Mouse (Mus musculus): Measurements from ENCODE around the gene Chrna5. TPM values are rescaled to one million over a fixed set of nuclear protein-coding genes. Genes with fewer than 3 reads are reported as not detected.

The Chrna5 gene
- polyA plus RNA-seq, 1 experiment from 2014 or later = 3.0 TPM

DNA sequence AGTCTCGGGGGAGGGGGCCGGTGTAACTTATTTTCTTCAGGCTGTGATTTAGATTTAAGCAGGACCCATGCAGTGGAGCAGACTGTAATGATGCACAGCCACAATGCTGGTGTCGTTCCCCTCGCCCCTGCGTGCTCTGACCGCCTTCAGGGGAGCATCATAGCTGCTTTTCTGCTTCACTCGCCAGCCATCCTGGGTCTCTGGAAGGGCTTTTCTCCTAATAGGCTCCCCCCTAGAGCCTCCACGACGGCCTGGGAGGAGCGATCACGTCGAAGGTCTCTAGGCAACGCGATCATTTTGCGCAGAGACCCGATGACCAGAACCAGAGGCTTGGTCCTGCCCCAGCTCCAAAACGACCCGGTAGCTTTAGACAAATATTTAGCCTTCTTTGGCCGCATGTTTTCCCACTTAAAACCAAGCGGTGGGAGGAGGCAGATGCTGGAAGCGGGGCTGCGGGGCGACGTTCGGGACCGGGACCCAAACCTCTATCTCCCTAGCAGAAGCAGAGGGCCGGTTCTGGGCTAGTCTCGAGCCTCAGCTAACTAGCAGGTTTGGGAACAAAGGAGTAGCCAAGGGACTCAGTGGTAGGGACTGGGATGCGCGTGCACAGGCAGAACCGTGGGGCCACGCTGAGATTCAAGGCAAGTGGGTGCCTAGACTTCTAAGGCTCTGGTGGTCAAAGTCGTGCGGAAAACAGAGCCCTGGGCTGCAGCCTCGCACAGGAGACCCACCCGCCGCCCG, 45.0 kb downstream of the Chrna5 start:
- H3K9ac ChIP-seq = no peak overlapping the region
- H3K4me1 ChIP-seq = peaks cover 7% of the 10 kb centered on the region
- no peak overlapping the region for H3K27ac ChIP-seq
- no peaks in the 10 kb centered on the region for H3K9me3 ChIP-seq
- WGBS = 8% methylated on average over 38 of the region's 38 CpGs
- H3K4me2 ChIP-seq = peak overlapping the region; percentile 56
- ATAC-seq (ENCODE audit: insufficient read depth, low FRiP score, low read depth) = no peak
- peaks cover 35% of the 10 kb centered on the region for H3K27me3 ChIP-seq (replicated peaks)
- H3K4me3 ChIP-seq (replicated peaks) = peak overlapping the region; percentile 28
- no peaks in the 10 kb centered on the region for H3K36me3 ChIP-seq

DNA sequence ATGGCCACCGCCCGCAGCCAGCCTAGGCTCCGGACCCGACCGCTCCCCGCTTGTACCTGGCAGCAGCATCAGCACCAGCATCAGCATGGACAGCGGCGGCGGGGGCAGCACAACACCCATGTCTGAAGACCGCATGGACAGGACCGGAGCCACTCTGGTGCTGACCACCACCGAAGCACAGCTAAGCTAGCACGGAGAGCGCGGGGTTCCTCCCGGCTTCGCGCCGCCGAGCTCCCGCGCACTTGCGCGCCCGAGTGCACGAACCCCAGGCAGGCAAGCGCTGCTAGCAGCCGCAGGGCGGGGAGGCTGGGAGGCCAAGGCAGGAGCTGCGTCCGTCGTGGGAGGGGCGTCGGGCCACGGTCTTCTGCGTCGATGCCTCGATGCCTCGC, 45.6 kb downstream of the Chrna5 start, which contains the start of gene Chrna3:
Chrna3 (minus strand) TSS at position 288 of the 389 bp plus-strand sequence.
- under 1% methylated on average over 39 of the region's 39 CpGs for WGBS
- H3K27me3 ChIP-seq (replicated peaks) = peaks cover 35% of the 10 kb centered on the region

DNA sequence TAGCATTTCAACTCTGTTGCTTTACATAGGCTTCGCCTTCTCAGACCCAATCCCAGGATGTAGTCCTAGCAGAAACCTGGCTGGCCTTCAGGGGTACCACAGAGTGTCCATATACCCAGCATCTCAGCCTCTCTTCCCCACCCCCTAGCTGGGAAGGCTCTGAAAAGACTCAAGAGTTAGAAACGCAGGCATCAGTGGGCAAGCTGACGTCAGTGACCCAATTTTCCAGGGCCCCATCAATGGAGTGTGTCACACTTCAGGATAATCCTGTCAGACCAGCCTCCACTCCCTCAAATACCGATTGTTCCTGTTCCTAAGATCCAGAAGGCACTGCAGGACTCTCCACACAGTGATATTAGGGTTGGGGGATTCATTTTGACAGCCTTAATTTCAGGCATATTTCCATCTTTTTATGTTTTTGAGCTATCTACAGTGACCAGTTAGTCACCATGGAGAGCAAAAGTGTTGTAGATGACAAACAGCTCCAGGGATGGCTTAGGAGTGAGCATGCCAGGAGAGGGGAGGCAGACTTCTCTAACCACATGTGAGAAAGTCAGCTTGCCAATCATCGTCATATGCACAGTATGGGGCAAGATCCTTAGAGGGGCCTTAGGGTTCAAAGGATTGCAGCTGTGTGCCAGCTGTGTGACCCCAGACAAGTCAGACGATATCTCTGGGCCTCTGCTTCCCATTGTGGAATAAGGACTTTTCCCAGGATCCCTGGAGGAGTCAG, 50.9 kb downstream of the Chrna5 start:
- H3K9ac ChIP-seq = no peak overlapping the region
- ATAC-seq (ENCODE audit: insufficient read depth, low FRiP score, low read depth) = no peak
- H3K4me2 ChIP-seq = no peak overlapping the region
- no peak overlapping the region for H3K27ac ChIP-seq
- H3K36me3 ChIP-seq = no peaks in the 10 kb centered on the region
- 0 out of 2 replicates have a peak, but pooled peaks cover under 1% of the 10 kb centered on the region for H3K4me1 ChIP-seq
- no peak overlapping the region for H3K4me3 ChIP-seq (replicated peaks)
- peaks cover 9% of the 10 kb centered on the region for H3K27me3 ChIP-seq (replicated peaks)
- WGBS = 59% methylated on average over 6 of the region's 6 CpGs
- H3K9me3 ChIP-seq = no peaks in the 10 kb centered on the region

More for the DNA sequence above, 45.6 kb downstream of the Chrna5 start, which contains the start of gene Chrna3:
- peaks cover 7% of the 10 kb centered on the region for H3K4me1 ChIP-seq
- peak within 1 kb of the TSS; percentile 28 for H3K4me3 ChIP-seq (replicated peaks)
- no peak within 1 kb of the TSS for H3K9ac ChIP-seq
- no peaks in the 10 kb centered on the region for H3K9me3 ChIP-seq
- H3K27ac ChIP-seq = no peak within 1 kb of the TSS
- peak; percentile 47; the same call in 1 of the 2 replicates for ATAC-seq (ENCODE audit: insufficient read depth, low FRiP score, low read depth)
- H3K4me2 ChIP-seq = peak within 1 kb of the TSS; percentile 56
- H3K36me3 ChIP-seq = no peaks in the 10 kb centered on the region

GRCm38 (mm10) chr9:55038948-55039347, 58.3 kb downstream of the Chrna5 start:
- no peak for ATAC-seq (ENCODE audit: insufficient read depth, low FRiP score, low read depth)
- no peaks in the 10 kb centered on the region for H3K9me3 ChIP-seq

DNA sequence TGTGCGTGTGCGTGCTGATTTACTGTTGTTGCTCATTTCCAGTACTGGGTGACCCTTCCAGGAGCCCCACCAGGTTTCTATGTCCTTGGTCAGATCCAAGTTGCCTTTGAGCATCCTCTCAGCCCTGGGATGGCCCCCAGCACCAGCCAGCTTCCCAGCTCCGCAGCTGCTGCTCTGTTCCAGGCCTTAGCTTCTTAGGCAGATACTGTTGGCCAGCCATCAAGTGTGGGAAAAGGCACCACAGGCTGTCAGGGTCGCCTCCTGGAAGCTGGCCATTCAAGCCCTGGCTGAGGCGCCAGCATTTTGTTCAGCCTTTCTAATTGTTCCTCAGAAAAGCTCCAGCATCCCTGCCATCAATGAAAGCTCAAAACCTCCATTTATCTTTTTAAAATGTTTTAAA, 59.3 kb downstream of the Chrna5 start:
- Histone ChIP-seq H3K9me3 (no peaks in the 10 kb centered on the region), H3K36me3 (no peaks in the 10 kb centered on the region), H3K27ac (no peak overlapping the region), H3K27me3 (replicated peaks) (no peaks in the 10 kb centered on the region), H3K4me2 (no peak overlapping the region), H3K4me1 (no peaks in the 10 kb centered on the region), H3K4me3 (replicated peaks) (no peak overlapping the region), H3K9ac (no peak overlapping the region)
- ATAC-seq (ENCODE audit: insufficient read depth, low FRiP score, low read depth) = no peak
- 66% methylated on average over 5 of the region's 5 CpGs for WGBS

More at GRCm38 (mm10) chr9:55038948-55039347, 58.3 kb downstream of the Chrna5 start:
- no peak overlapping the region for H3K9ac ChIP-seq
- H3K36me3 ChIP-seq = no peaks in the 10 kb centered on the region
- no peak overlapping the region for H3K4me3 ChIP-seq (replicated peaks)
- no peak overlapping the region for H3K27ac ChIP-seq
- no peaks in the 10 kb centered on the region for H3K27me3 ChIP-seq (replicated peaks)
- no peak overlapping the region for H3K4me2 ChIP-seq
- 77% methylated on average over 8 of the region's 8 CpGs for WGBS
- no peaks in the 10 kb centered on the region for H3K4me1 ChIP-seq

- H3K4me1 ChIP-seq = no peaks in the 10 kb centered on the region
- H3K36me3 ChIP-seq = no peaks in the 10 kb centered on the region
- H3K9me3 ChIP-seq = no peaks in the 10 kb centered on the region
- H3K9ac ChIP-seq = no peak overlapping the region
- no peak for ATAC-seq (ENCODE audit: insufficient read depth, low FRiP score, low read depth)
- H3K4me3 ChIP-seq (replicated peaks) = no peak overlapping the region
- H3K4me2 ChIP-seq = no peak overlapping the region
- H3K27me3 ChIP-seq (replicated peaks) = no peaks in the 10 kb centered on the region
- H3K27ac ChIP-seq = no peak overlapping the region
- 76% methylated on average over 2 of the region's 2 CpGs for WGBS
Measured at GRCm38 (mm10) chr9:55041389-55041788, 60.7 kb downstream of the Chrna5 start.

DNA sequence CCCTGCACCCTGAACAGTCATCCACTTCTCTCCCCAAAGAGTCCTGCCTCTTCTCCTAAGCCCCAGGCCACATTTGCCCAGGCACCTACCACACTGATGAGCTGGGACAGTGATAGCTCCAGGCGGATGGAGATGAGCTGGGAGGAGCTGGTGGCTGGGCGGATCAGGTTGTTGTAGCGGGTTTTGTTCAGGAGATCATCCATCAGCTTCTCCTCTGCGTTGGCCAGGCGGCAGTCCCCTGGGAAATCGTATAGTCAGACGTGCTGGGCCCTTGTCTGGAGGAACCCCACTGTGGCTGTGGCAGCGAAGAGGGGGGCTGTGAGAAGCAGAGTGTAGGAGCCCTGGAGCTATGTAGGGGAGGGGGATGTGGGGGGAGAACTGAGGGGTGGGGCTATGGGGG, 63.0 kb downstream of the Chrna5 start:
- Histone ChIP-seq H3K4me3 (replicated peaks) (no peak overlapping the region), H3K9me3 (no peaks in the 10 kb centered on the region), H3K4me2 (no peak overlapping the region), H3K27ac (no peak overlapping the region), H3K4me1 (peaks cover 8% of the 10 kb centered on the region; the same call in 1 of the 2 replicates), H3K9ac (no peak overlapping the region), H3K36me3 (no peaks in the 10 kb centered on the region), H3K27me3 (replicated peaks) (no peaks in the 10 kb centered on the region)
- WGBS = 27% methylated on average over 8 of the region's 8 CpGs
- ATAC-seq (ENCODE audit: insufficient read depth, low FRiP score, low read depth) = no peak

DNA sequence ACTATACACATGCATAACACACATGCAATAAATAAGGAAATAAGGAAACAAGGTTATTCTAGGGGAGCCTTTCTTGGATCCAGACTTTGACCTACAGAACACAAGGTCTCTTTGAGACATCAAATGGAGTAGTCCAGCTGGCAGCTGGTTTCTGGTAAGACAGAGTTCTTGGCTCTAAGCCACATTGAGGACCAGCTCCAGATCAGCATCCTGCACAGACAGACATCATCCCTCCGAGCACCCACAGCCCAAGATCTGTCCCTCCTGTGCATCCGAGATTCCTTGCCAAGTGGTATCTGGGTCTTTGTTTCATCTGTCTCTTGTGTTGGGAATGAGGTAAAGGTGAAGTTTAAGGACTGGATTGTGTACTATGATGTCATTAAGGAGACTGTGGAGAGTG, 64.3 kb downstream of the Chrna5 start:
- H3K27ac ChIP-seq = no peak overlapping the region
- no peak for ATAC-seq (ENCODE audit: insufficient read depth, low FRiP score, low read depth)
- WGBS = 56% methylated on average over 2 of the region's 2 CpGs

GRCm38 (mm10) chr9:55046764-55047163, 66.1 kb downstream of the Chrna5 start:
- no peaks in the 10 kb centered on the region for H3K36me3 ChIP-seq
- WGBS = under 1% methylated on average over 3 of the region's 3 CpGs
- H3K27me3 ChIP-seq (replicated peaks) = 0 out of 2 replicates have a peak, but pooled peaks cover 3% of the 10 kb centered on the region
- H3K27ac ChIP-seq = no peak overlapping the region
- no peak overlapping the region for H3K9ac ChIP-seq
- ATAC-seq (ENCODE audit: insufficient read depth, low FRiP score, low read depth) = no peak
- H3K9me3 ChIP-seq = no peaks in the 10 kb centered on the region
- H3K4me2 ChIP-seq = no peak overlapping the region
- H3K4me1 ChIP-seq = peaks cover 10% of the 10 kb centered on the region; the same call in 1 of the 2 replicates
- no peak overlapping the region for H3K4me3 ChIP-seq (replicated peaks)

More for the DNA sequence above, 64.3 kb downstream of the Chrna5 start:
- H3K36me3 ChIP-seq = no peaks in the 10 kb centered on the region
- H3K4me1 ChIP-seq = peaks cover 10% of the 10 kb centered on the region; the same call in 1 of the 2 replicates
- no peak overlapping the region for H3K4me3 ChIP-seq (replicated peaks)
- H3K27me3 ChIP-seq (replicated peaks) = 0 out of 2 replicates have a peak, but pooled peaks cover 3% of the 10 kb centered on the region
- no peak overlapping the region for H3K4me2 ChIP-seq
- H3K9me3 ChIP-seq = no peaks in the 10 kb centered on the region
- H3K9ac ChIP-seq = no peak overlapping the region

DNA sequence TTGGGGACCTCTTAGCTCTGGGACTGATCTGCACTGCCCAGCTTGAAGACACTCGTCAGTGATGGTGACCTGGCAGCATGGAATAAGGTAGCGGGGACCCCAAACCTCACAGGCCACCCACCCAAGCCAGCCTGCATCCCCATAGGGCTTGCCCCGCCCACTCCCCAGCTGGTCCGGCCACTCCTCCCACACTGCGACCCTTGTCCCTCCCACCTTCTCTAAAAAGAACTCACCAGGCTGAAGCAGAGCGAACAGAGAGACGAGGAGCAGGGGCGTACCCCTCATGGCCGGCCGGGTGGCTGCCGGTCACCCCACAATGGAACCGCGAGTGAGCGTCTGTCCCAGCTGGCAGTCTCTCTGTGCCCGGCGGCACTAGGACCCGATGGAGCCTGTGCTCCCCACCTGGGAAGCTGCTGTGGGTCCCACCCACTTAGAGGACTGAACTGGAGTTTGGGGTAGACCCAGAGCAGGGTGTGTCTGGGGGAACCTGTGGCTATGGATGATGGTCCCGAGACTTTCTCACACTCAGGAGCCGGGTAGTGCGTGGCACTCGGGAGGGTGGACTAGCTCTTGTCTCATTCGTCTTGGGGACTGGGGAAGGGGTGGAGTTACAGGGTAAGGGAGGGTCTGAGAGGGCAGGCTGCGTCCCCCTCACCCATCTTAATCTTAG, 67.7 kb downstream of the Chrna5 start, which contains the start of gene Chrnb4:
Chrnb4 (minus strand) TSS at position 569 of the 670 bp plus-strand sequence.
- 2% methylated on average over 23 of the region's 23 CpGs for WGBS
- no peaks in the 10 kb centered on the region for H3K36me3 ChIP-seq
- H3K9me3 ChIP-seq = no peaks in the 10 kb centered on the region
- H3K27me3 ChIP-seq (replicated peaks) = 0 out of 2 replicates have a peak, but pooled peaks cover 3% of the 10 kb centered on the region
- H3K4me3 ChIP-seq (replicated peaks) = peak within 1 kb of the TSS; percentile 46
- peak; percentile 45; the same call in 1 of the 2 replicates for ATAC-seq (ENCODE audit: insufficient read depth, low FRiP score, low read depth)
- H3K4me2 ChIP-seq = peak within 1 kb of the TSS; percentile 87
- H3K27ac ChIP-seq = no peak within 1 kb of the TSS
- peaks cover 10% of the 10 kb centered on the region; the same call in 1 of the 2 replicates for H3K4me1 ChIP-seq
- H3K9ac ChIP-seq = 0 out of 2 replicates have a peak within 1 kb of the TSS, but pooled peaks have one; percentile 2

- Histone ChIP-seq H3K4me2 (no peak overlapping the region), H3K4me1 (no peaks in the 10 kb centered on the region), H3K9me3 (no peaks in the 10 kb centered on the region), H3K9ac (no peak overlapping the region), H3K27ac (no peak overlapping the region), H3K27me3 (replicated peaks) (no peaks in the 10 kb centered on the region), H3K36me3 (no peaks in the 10 kb centered on the region), H3K4me3 (replicated peaks) (no peak overlapping the region)
- WGBS = 49% methylated on average over 2 of the region's 2 CpGs
- no peak for ATAC-seq (ENCODE audit: insufficient read depth, low FRiP score, low read depth)
Measured at GRCm38 (mm10) chr9:55055386-55055930, 74.8 kb downstream of the Chrna5 start.
